Comparison of ENCODE assay signal across 11 mouse cellular contexts in genomic region chr15:86673096-86673520, GRCm38 (mm10).
DNase-seq lines count a peak whose midpoint lies in the region; ATAC-seq and TF ChIP-seq lines count a peak whose summit lies in the region.
"Had no signal": no experiment of that assay in that cellular context is flagged by ENCODE, and none has a peak within 500 bp of the region (broad histone marks: within the 10 kb centered on the region; RNA-seq: fewer than 3 reads in every experiment).

No protein-coding gene starts in this region.

- no peaks in the 10 kb centered on the region; the same call in 1 of the 2 replicates for H3K27me3 ChIP-seq in neural tube, embryonic 15.5 days (replicated peaks)
- H3K27me3 ChIP-seq in hindbrain, postnatal 0 days (ENCODE audit: insufficient read depth, low read length) = no peaks in the 10 kb centered on the region

- no peaks in the 10 kb centered on the region for H3K9me3 ChIP-seq in neural tube, embryonic 15.5 days (replicated peaks)
- no peaks in the 10 kb centered on the region for H3K9me3 ChIP-seq in hindbrain, postnatal 0 days (ENCODE audit: low read length)

- H3K4me2 ChIP-seq in neural tube, embryonic 15.5 days = no peak overlapping the region
- no peak overlapping the region for H3K4me2 ChIP-seq in hindbrain, postnatal 0 days (ENCODE audit: low read depth, low read length)

- ATAC-seq in neural tube, embryonic 15.5 days (ENCODE audit: low FRiP score) = no peak
- no peak for ATAC-seq in hindbrain, postnatal 0 days
- no peak for ATAC-seq in inflammation-experienced regulatory T-cells, adult 6 months
- ATAC-seq: intestine, embryonic 16.5 days had no signal

- no peak overlapping the region for H3K27ac ChIP-seq in neural tube, embryonic 15.5 days (replicated peaks)
- no peak overlapping the region for H3K27ac ChIP-seq in hindbrain, postnatal 0 days
- H3K27ac ChIP-seq: macrophage had no signal

- WGBS in neural tube, embryonic 15.5 days = 22% methylated on average over 9 of the region's 9 CpGs
- WGBS in hindbrain, postnatal 0 days = 24% methylated on average over 9 of the region's 9 CpGs

- peaks cover 9% of the 10 kb centered on the region for H3K4me1 ChIP-seq in neural tube, embryonic 15.5 days
- no peaks in the 10 kb centered on the region for H3K4me1 ChIP-seq in hindbrain, postnatal 0 days (ENCODE audit: insufficient read depth, low read length)

- H3K36me3 ChIP-seq in neural tube, embryonic 15.5 days = no peaks in the 10 kb centered on the region
- no peaks in the 10 kb centered on the region for H3K36me3 ChIP-seq in hindbrain, postnatal 0 days (ENCODE audit: insufficient read depth, low read length)

- H3K9ac ChIP-seq in neural tube, embryonic 15.5 days (replicated peaks) = no peak overlapping the region
- H3K9ac ChIP-seq in hindbrain, postnatal 0 days (replicated peaks; ENCODE audit: low read length) = no peak overlapping the region

- DNase-seq in cerebellum, adult 18-20 months = peak; percentile 19 to 37
- DNase-seq in cerebellum, adult 11 months = no peak
- peak; percentile 44 for DNase-seq in neural tube, embryonic 10.5 days (ENCODE audit: extremely low spot score, low spot score)
- DNase-seq in hindbrain, postnatal 0 days (ENCODE audit: low spot score) = peak; percentile 34
- peak; percentile 12 to 16 for DNase-seq in right cerebral cortex, postnatal 36 days (ENCODE audit: low spot score in 2 of 2)
- no peak for DNase-seq in T-cell, adult 2 months (ENCODE audit: low spot score)
- DNase-seq: B cell, adult 2 months had no signal

- TF ChIP-seq CTCF in hindbrain, postnatal 0 days (IDR thresholded peaks at IDR 0.05; ENCODE audit: low read depth) = no peak

- H3K4me3 ChIP-seq in neural tube, embryonic 15.5 days (replicated peaks) = no peak overlapping the region
- H3K4me3 ChIP-seq in hindbrain, postnatal 0 days (ENCODE audit: low read length) = no peak overlapping the region

Comparison
In these comparisons a context has a peak if more than half of its experiments do, and no peak if none do; other contexts are left out.
1. DNase-seq: peak in cerebellum, adult 18-20 months (2 of 2), neural tube, embryonic 10.5 days (single experiment), hindbrain, postnatal 0 days (single experiment) and right cerebral cortex, postnatal 36 days (2 of 2); none in cerebellum, adult 11 months (single experiment) and T-cell, adult 2 months (single experiment).